Mouse (Mus musculus): ENCODE measurements around the gene Vps39. TPM values are rescaled to one million over a fixed set of nuclear protein-coding genes. Genes with fewer than 3 reads are reported as not detected.
A peak's percentile ranks its signal among the peaks of the same experiment; 100 is the strongest.

Vps39 gene
- polyA plus RNA-seq, 1 experiment from 2014 or later, result 18.1 TPM

GRCm38 (mm10) chr2:120312276-120312825, 40.6 kb downstream of the Vps39 start:
- Histone ChIP-seq H3K9ac (ENCODE audit: low read depth, low read length) (no peak overlapping the region), H3K4me3 (ENCODE audit: low read length) (no peak overlapping the region), H3K27me3 (replicated peaks; ENCODE audit: control insufficient read depth, insufficient read depth, low read length) (no peaks in the 10 kb centered on the region), H3K27ac (ENCODE audit: low read length) (no peak overlapping the region), H3K4me1 (ENCODE audit: control insufficient read depth, insufficient read depth, low read length) (peaks cover 3% of the 10 kb centered on the region), H3K4me2 (ENCODE audit: low read depth, low read length) (no peak overlapping the region), H3K36me3 (ENCODE audit: control insufficient read depth, insufficient read depth, low read length) (no peaks in the 10 kb centered on the region), H3K9me3 (ENCODE audit: control insufficient read depth, low read length) (no peaks in the 10 kb centered on the region)
- 74% methylated on average over 7 of the region's 7 CpGs for WGBS
- ATAC-seq, result no peak

- no peaks in the 10 kb centered on the region for H3K4me1 ChIP-seq (ENCODE audit: control insufficient read depth, insufficient read depth, low read length)
- H3K9ac ChIP-seq (ENCODE audit: low read depth, low read length), result no peak overlapping the region
- H3K27me3 ChIP-seq (replicated peaks; ENCODE audit: control insufficient read depth, insufficient read depth, low read length), result no peaks in the 10 kb centered on the region
- no peak overlapping the region for H3K27ac ChIP-seq (ENCODE audit: low read length)
- H3K4me3 ChIP-seq (ENCODE audit: low read length), result no peak overlapping the region
- H3K4me2 ChIP-seq (ENCODE audit: low read depth, low read length), result no peak overlapping the region
- no peak for ATAC-seq
- WGBS, result 18% methylated on average over 3 of the region's 3 CpGs
- no peaks in the 10 kb centered on the region for H3K9me3 ChIP-seq (ENCODE audit: control insufficient read depth, low read length)
- no peaks in the 10 kb centered on the region for H3K36me3 ChIP-seq (ENCODE audit: control insufficient read depth, insufficient read depth, low read length)
Measured at GRCm38 (mm10) chr2:120304113-120304512, 48.8 kb downstream of the Vps39 start.

- 92% methylated on average over 6 of the region's 6 CpGs for WGBS
- H3K4me1 ChIP-seq (ENCODE audit: control insufficient read depth, insufficient read depth, low read length), result no peaks in the 10 kb centered on the region
- no peak overlapping the region for H3K9ac ChIP-seq (ENCODE audit: low read depth, low read length)
- H3K9me3 ChIP-seq (ENCODE audit: control insufficient read depth, low read length), result no peaks in the 10 kb centered on the region
- no peaks in the 10 kb centered on the region for H3K27me3 ChIP-seq (replicated peaks; ENCODE audit: control insufficient read depth, insufficient read depth, low read length)
- no peaks in the 10 kb centered on the region for H3K36me3 ChIP-seq (ENCODE audit: control insufficient read depth, insufficient read depth, low read length)
- H3K27ac ChIP-seq (ENCODE audit: low read length), result no peak overlapping the region
- no peak overlapping the region for H3K4me3 ChIP-seq (ENCODE audit: low read length)
- no peak for ATAC-seq
- no peak overlapping the region for H3K4me2 ChIP-seq (ENCODE audit: low read depth, low read length)
Measured at GRCm38 (mm10) chr2:120301076-120301475, 51.9 kb downstream of the Vps39 start.

- Histone ChIP-seq H3K4me1 (ENCODE audit: control insufficient read depth, insufficient read depth, low read length) (no peaks in the 10 kb centered on the region), H3K27me3 (replicated peaks; ENCODE audit: control insufficient read depth, insufficient read depth, low read length) (no peaks in the 10 kb centered on the region), H3K9ac (ENCODE audit: low read depth, low read length) (no peak overlapping the region), H3K36me3 (ENCODE audit: control insufficient read depth, insufficient read depth, low read length) (no peaks in the 10 kb centered on the region), H3K4me3 (ENCODE audit: low read length) (no peak overlapping the region), H3K4me2 (ENCODE audit: low read depth, low read length) (no peak overlapping the region), H3K9me3 (ENCODE audit: control insufficient read depth, low read length) (no peaks in the 10 kb centered on the region), H3K27ac (ENCODE audit: low read length) (no peak overlapping the region)
- 54% methylated on average over 4 of the region's 4 CpGs for WGBS
- no peak; the same call in 1 of the 2 replicates for ATAC-seq
Measured at GRCm38 (mm10) chr2:120299866-120300265, 53.1 kb downstream of the Vps39 start.

GRCm38 (mm10) chr2:120296160-120296559, 56.8 kb downstream of the Vps39 start:
- Histone ChIP-seq H3K27ac (ENCODE audit: low read length) (no peak overlapping the region), H3K9me3 (ENCODE audit: control insufficient read depth, low read length) (no peaks in the 10 kb centered on the region), H3K4me3 (ENCODE audit: low read length) (no peak overlapping the region), H3K36me3 (ENCODE audit: control insufficient read depth, insufficient read depth, low read length) (no peaks in the 10 kb centered on the region), H3K4me1 (ENCODE audit: control insufficient read depth, insufficient read depth, low read length) (no peaks in the 10 kb centered on the region), H3K4me2 (ENCODE audit: low read depth, low read length) (no peak overlapping the region), H3K9ac (ENCODE audit: low read depth, low read length) (no peak overlapping the region), H3K27me3 (replicated peaks; ENCODE audit: control insufficient read depth, insufficient read depth, low read length) (no peaks in the 10 kb centered on the region)
- WGBS, result 18% methylated on average over 2 of the region's 2 CpGs
- ATAC-seq, result no peak

- Histone ChIP-seq H3K4me2 (ENCODE audit: low read depth, low read length) (no peak overlapping the region), H3K4me3 (ENCODE audit: low read length) (no peak overlapping the region), H3K9ac (ENCODE audit: low read depth, low read length) (no peak overlapping the region), H3K27ac (ENCODE audit: low read length) (no peak overlapping the region), H3K9me3 (ENCODE audit: control insufficient read depth, low read length) (no peaks in the 10 kb centered on the region), H3K36me3 (ENCODE audit: control insufficient read depth, insufficient read depth, low read length) (no peaks in the 10 kb centered on the region), H3K4me1 (ENCODE audit: control insufficient read depth, insufficient read depth, low read length) (no peaks in the 10 kb centered on the region), H3K27me3 (replicated peaks; ENCODE audit: control insufficient read depth, insufficient read depth, low read length) (no peaks in the 10 kb centered on the region)
- ATAC-seq, result no peak
- 82% methylated on average over 8 of the region's 9 CpGs for WGBS
Measured at GRCm38 (mm10) chr2:120291471-120292078, 61.4 kb downstream of the Vps39 start.

- H3K36me3 ChIP-seq (ENCODE audit: control insufficient read depth, insufficient read depth, low read length), result no peaks in the 10 kb centered on the region
- H3K4me1 ChIP-seq (ENCODE audit: control insufficient read depth, insufficient read depth, low read length), result no peaks in the 10 kb centered on the region
- no peak for ATAC-seq
- no peak within 1 kb of the TSS for H3K4me3 ChIP-seq (ENCODE audit: low read length)
- no peak within 1 kb of the TSS for H3K27ac ChIP-seq (ENCODE audit: low read length)
- no peaks in the 10 kb centered on the region for H3K9me3 ChIP-seq (ENCODE audit: control insufficient read depth, low read length)
- no peak within 1 kb of the TSS for H3K4me2 ChIP-seq (ENCODE audit: low read depth, low read length)
- H3K27me3 ChIP-seq (replicated peaks; ENCODE audit: control insufficient read depth, insufficient read depth, low read length), result no peaks in the 10 kb centered on the region
- WGBS, result 66% methylated on average over 5 of the region's 5 CpGs
- H3K9ac ChIP-seq (ENCODE audit: low read depth, low read length), result no peak within 1 kb of the TSS
Measured at GRCm38 (mm10) chr2:120288995-120289394, 63.9 kb downstream of the Vps39 start, which contains the start of gene Pla2g4d. Gene Pla2g4d (minus strand): TSS chr2:120289197.

GRCm38 (mm10) chr2:120288401-120288800, 64.5 kb downstream of the Vps39 start:
- no peak for ATAC-seq
- 80% methylated on average over 3 of the region's 3 CpGs for WGBS

GRCm38 (mm10) chr2:120285639-120286038, 67.3 kb downstream of the Vps39 start:
- Histone ChIP-seq H3K4me2 (ENCODE audit: low read depth, low read length) (no peak overlapping the region), H3K27ac (ENCODE audit: low read length) (no peak overlapping the region), H3K9ac (ENCODE audit: low read depth, low read length) (no peak overlapping the region), H3K4me3 (ENCODE audit: low read length) (no peak overlapping the region), H3K36me3 (ENCODE audit: control insufficient read depth, insufficient read depth, low read length) (no peaks in the 10 kb centered on the region), H3K9me3 (ENCODE audit: control insufficient read depth, low read length) (no peaks in the 10 kb centered on the region), H3K27me3 (replicated peaks; ENCODE audit: control insufficient read depth, insufficient read depth, low read length) (no peaks in the 10 kb centered on the region), H3K4me1 (ENCODE audit: control insufficient read depth, insufficient read depth, low read length) (no peaks in the 10 kb centered on the region)
- no peak for ATAC-seq
- 75% methylated on average over 4 of the region's 4 CpGs for WGBS

More at GRCm38 (mm10) chr2:120288401-120288800, 64.5 kb downstream of the Vps39 start:
- Histone ChIP-seq H3K27ac (ENCODE audit: low read length) (no peak overlapping the region), H3K4me2 (ENCODE audit: low read depth, low read length) (no peak overlapping the region), H3K27me3 (replicated peaks; ENCODE audit: control insufficient read depth, insufficient read depth, low read length) (no peaks in the 10 kb centered on the region), H3K9me3 (ENCODE audit: control insufficient read depth, low read length) (no peaks in the 10 kb centered on the region), H3K36me3 (ENCODE audit: control insufficient read depth, insufficient read depth, low read length) (no peaks in the 10 kb centered on the region), H3K9ac (ENCODE audit: low read depth, low read length) (no peak overlapping the region), H3K4me3 (ENCODE audit: low read length) (no peak overlapping the region), H3K4me1 (ENCODE audit: control insufficient read depth, insufficient read depth, low read length) (no peaks in the 10 kb centered on the region)

GRCm38 (mm10) chr2:120284705-120285104, 68.2 kb downstream of the Vps39 start:
- no peak overlapping the region for H3K4me2 ChIP-seq (ENCODE audit: low read depth, low read length)
- no peak overlapping the region for H3K27ac ChIP-seq (ENCODE audit: low read length)
- no peak overlapping the region for H3K4me3 ChIP-seq (ENCODE audit: low read length)
- no peaks in the 10 kb centered on the region for H3K4me1 ChIP-seq (ENCODE audit: control insufficient read depth, insufficient read depth, low read length)
- H3K36me3 ChIP-seq (ENCODE audit: control insufficient read depth, insufficient read depth, low read length), result no peaks in the 10 kb centered on the region
- H3K9ac ChIP-seq (ENCODE audit: low read depth, low read length), result no peak overlapping the region
- H3K9me3 ChIP-seq (ENCODE audit: control insufficient read depth, low read length), result no peaks in the 10 kb centered on the region
- H3K27me3 ChIP-seq (replicated peaks; ENCODE audit: control insufficient read depth, insufficient read depth, low read length), result no peaks in the 10 kb centered on the region
- peak; percentile 46 for ATAC-seq

Measured in intestine, embryonic 16.5 days (tissue).